Mouse (Mus musculus) WW6 (cell line): Measurements from ENCODE around the gene Tmem260.

Experiments used
- DNase-seq: peaks from one replicate; pipeline ENCODE4 v3.0.0-alpha.2; 2013; ENCODE audit warnings: low read depth, low spot score

The Tmem260 gene

GRCm38 (mm10) chr14:48553216-48553615 is 107.3 kb downstream of the Tmem260 start:
- DNase-seq = no peak

GRCm38 (mm10) chr14:48553754-48554153 is 107.8 kb downstream of the Tmem260 start:
- DNase-seq = no peak

- no peak for DNase-seq
These were observed 113.1 kb downstream of the Tmem260 start for GRCm38 (mm10) chr14:48558975-48559374.

GRCm38 (mm10) chr14:48559736-48560135 is 113.8 kb downstream of the Tmem260 start:
- DNase-seq = no peak

- no peak for DNase-seq
These were observed 120.7 kb downstream of the Tmem260 start for GRCm38 (mm10) chr14:48566596-48566995.
